Mouse (Mus musculus) intestine, embryonic 14.5 days (tissue): ENCODE measurements at regions not wholly inside any gene's neighbourhood (a gene's known extent, or its start where the extent isn't known, plus 50 kb on each side); places are given as distances from the start of the nearest gene placed in this dataset.
"Not testable (repeated sequence)": the region's sequence is repeated elsewhere in the genome, so short reads cannot be mapped to it uniquely, and the experiment has no call there.

ENCODE experiments used
- ATAC-seq: fragments of 200-750 bp; cut with Nextera tagmentation; replicated peaks from 2 replicates; pipeline ENCODE4 v1.8.0; 2017; ENCODE audit warnings: low read depth, moderate number of reproducible peaks, moderate TSS enrichment, moderate library complexity; ENCODE audit not compliant: low FRiP score, low TSS enrichment
- DNase-seq: peaks from one replicate; pipeline ENCODE4 v3.0.0-alpha.2; 2018; ENCODE audit warnings: low spot score
- H3K27ac ChIP-seq: fragments of 300-500 bp; sonication (generic); 2 replicates; pipeline ENCODE4 v1.5.1; 2014; ENCODE audit warnings: low read depth, mild to moderate bottlenecking, control low read depth
- H3K27me3 ChIP-seq: fragments of 300-500 bp; sonication (generic); replicated peaks from 2 replicates; pipeline ENCODE4 v1.6.1; 2014; ENCODE audit warnings: low read length, control low read depth; ENCODE audit not compliant: control insufficient read depth, insufficient read depth
- H3K36me3 ChIP-seq: fragments of 300-500 bp; sonication (generic); 2 replicates; pipeline ENCODE4 v1.6.1; 2014; ENCODE audit warnings: low read length, control low read depth; ENCODE audit not compliant: control insufficient read depth, insufficient read depth
- H3K4me1 ChIP-seq: fragments of 300-500 bp; sonication (generic); replicated peaks from 2 replicates; pipeline ENCODE4 v1.6.1; 2014; ENCODE audit warnings: low read length, control low read depth, mixed read lengths; ENCODE audit not compliant: control insufficient read depth, insufficient read depth
- H3K4me2 ChIP-seq: fragments of 300-500 bp; sonication (generic); 2 replicates; pipeline ENCODE4 v1.6.1; 2014; ENCODE audit warnings: low read length
- H3K4me3 ChIP-seq: fragments of 300-500 bp; sonication (generic); 2 replicates; pipeline ENCODE4 v1.5.1; 2014; ENCODE audit warnings: low read depth, low read length, control low read depth, mixed read lengths
- H3K9ac ChIP-seq: fragments of 300-500 bp; sonication (generic); 2 replicates; pipeline ENCODE4 v1.6.1; 2014; ENCODE audit warnings: mild to moderate bottlenecking, low read length
- H3K9me3 ChIP-seq: fragments of 300-500 bp; sonication (generic); 2 replicates; pipeline ENCODE4 v1.6.1; 2016; ENCODE audit warnings: low read length, control low read depth; ENCODE audit not compliant: control insufficient read depth
- WGBS: fragments of 180-500 bp; shearing (Covaris S2); extraction: QIAGEN DNeasy Blood & Tissue Kit; methylation state at CpG from one replicate; pipeline ENCODE4 v1.1.7; 2014; 5-methylcytosine and 5-hydroxymethylcytosine counted together

DNA sequence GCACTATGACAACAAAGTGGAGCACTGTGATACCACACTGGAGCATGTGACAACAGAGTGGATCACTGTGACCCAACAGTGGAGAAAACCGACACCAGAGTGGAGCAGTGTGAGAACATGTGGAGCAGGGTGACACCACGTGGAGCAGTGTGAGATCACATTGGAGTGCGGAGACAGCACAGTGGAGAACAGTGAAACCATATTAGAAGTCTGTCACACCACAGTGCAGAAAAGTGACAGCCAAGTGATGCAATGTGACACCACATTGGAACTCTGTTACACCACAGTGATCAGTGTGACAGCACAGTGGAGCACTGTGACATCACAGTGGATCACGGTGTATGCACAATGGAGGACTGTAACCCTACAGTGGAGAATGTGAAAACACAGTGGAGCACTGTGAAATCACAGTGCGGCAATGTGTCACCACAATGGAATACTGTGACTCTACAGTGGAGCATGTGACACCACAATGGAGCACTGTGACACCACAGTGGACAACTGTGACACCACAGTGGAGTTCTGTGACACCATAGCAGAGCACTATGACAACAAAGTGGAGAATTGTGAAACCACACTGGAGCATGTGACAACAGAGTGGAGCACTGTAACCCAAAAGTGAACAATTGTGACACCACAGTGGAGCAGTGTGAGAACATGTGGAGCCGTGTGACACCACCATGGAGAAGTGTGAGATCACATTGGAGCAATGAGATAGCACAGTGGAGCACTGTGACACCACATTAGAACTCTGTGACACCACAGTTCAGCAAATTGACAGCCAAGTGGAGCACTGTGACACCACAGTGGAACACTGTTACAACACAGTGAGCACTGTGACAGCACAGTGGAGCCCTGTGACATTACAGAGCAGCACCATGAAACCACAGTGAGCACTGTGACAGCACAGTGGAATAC lies 98.6 kb upstream of the Vmn1r2 start:
- WGBS = 86% methylated on average over 6 of the region's 6 CpGs
- ATAC-seq = no peak
- no peak for DNase-seq
- no peaks in the 10 kb centered on the region for H3K36me3 ChIP-seq
- H3K27ac ChIP-seq = no peak overlapping the region
- peaks cover 52% of the 10 kb centered on the region for H3K9me3 ChIP-seq
- H3K27me3 ChIP-seq = no peaks in the 10 kb centered on the region
- H3K4me2 ChIP-seq = no peak overlapping the region
- H3K4me1 ChIP-seq = no peaks in the 10 kb centered on the region
- no peak overlapping the region for H3K9ac ChIP-seq
- H3K4me3 ChIP-seq = no peak overlapping the region

DNA sequence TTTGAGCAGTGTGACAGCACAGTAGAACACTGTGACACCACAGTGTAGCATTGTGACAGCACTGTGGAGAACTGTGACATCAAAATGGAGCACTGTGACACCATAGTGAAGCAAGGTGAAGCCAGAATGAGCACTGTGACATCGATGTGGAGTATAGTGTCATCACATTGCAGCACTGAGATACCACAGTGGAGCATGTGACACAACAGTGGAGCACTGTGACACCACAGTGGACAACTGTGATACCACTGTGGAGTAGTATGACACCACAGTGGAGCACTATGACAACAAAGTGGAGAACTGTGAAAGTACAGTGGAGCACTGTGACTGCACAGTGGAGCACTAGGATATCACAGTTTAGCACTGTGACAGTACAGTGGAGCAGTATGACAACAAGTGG lies 97.8 kb upstream of the Vmn1r2 start:
- DNase-seq (no peak), ATAC-seq (peak; percentile 12; the same call in 1 of the 2 replicates)
- no peaks in the 10 kb centered on the region for H3K27me3 ChIP-seq
- H3K9ac ChIP-seq = no peak overlapping the region
- H3K4me1 ChIP-seq = no peaks in the 10 kb centered on the region
- no peak overlapping the region for H3K27ac ChIP-seq
- no peak overlapping the region for H3K4me2 ChIP-seq
- H3K4me3 ChIP-seq = no peak overlapping the region
- peaks cover 47% of the 10 kb centered on the region for H3K9me3 ChIP-seq
- no peaks in the 10 kb centered on the region for H3K36me3 ChIP-seq
- WGBS = 61% methylated on average over 1 of the region's 1 CpGs

GRCm38 (mm10) chr4:3071326-3071725 lies 95.8 kb upstream of the Vmn1r2 start:
- ATAC-seq, H3K27me3 ChIP-seq, H3K27ac ChIP-seq, H3K4me3 ChIP-seq, H3K36me3 ChIP-seq, H3K4me2 ChIP-seq, H3K4me1 ChIP-seq, H3K9ac ChIP-seq, DNase-seq: not testable (repeated sequence)
- peaks cover 35% of the 10 kb centered on the region for H3K9me3 ChIP-seq
- 70% methylated on average over 6 of the region's 6 CpGs for WGBS

DNA sequence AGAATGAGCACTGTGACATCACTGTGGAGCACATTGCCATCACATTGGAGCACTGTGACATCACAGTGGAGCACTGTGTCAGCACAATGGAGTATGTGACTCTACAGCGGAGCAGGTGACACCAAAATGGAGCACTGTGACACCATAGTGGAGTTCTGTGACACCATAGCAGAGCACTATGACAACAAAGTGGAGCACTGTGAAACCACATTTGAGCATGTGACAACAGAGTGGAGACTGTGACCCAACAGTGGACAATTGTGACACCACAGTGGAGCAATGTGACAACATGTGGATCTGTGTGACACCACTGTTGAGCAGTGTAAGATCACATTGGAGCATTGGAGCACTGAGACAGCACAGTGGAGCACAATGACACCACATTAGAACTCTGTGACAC lies 87.2 kb upstream of the Vmn1r2 start:
- ATAC-seq (no peak), DNase-seq (peak; percentile 47)
- peaks cover 52% of the 10 kb centered on the region for H3K9me3 ChIP-seq
- H3K27me3 ChIP-seq = no peaks in the 10 kb centered on the region
- H3K9ac ChIP-seq = no peak overlapping the region
- no peak overlapping the region for H3K4me3 ChIP-seq
- no peak overlapping the region for H3K27ac ChIP-seq
- H3K4me2 ChIP-seq = no peak overlapping the region
- H3K4me1 ChIP-seq = no peaks in the 10 kb centered on the region
- WGBS = 90% methylated on average over 1 of the region's 1 CpGs
- no peaks in the 10 kb centered on the region for H3K36me3 ChIP-seq

DNA sequence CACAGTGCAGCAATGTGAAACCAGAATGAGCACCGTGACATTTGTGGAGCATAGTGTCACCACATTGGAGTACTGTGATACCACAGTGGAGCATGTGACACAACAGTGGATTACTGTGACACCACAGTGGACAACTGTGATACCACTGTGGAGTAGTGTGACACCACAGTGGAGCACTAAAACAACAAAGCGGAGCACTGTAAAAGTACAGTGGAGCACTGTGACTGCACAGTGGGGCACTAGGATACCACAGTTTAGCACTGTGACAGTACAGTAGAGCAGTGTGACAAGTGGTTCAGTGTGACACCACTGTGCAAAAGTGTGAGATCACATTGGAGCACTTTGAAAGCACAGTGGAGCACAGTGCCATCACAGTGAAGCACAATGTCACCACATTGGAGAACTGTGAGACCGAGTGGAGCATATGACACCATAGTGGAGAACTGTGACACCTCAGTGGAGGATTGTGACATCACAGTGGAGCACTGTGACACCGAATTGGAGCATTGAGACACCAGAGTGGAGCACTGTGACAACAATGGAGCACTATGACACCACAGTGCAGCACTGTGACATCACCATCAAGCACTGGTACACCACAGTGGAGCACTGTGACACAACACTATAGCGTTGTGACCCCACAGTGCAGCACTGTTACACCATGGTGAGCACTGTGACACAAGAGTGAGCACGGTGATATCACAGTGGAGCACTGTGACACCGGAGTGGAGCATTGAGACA lies 86.6 kb upstream of the Vmn1r2 start:
- 61% methylated on average over 7 of the region's 7 CpGs for WGBS
- no peak overlapping the region for H3K27ac ChIP-seq
- ATAC-seq = peak; percentile 41
- no peaks in the 10 kb centered on the region for H3K4me1 ChIP-seq
- no peaks in the 10 kb centered on the region for H3K36me3 ChIP-seq
- H3K27me3 ChIP-seq = no peaks in the 10 kb centered on the region
- H3K4me3 ChIP-seq = no peak overlapping the region
- no peak overlapping the region for H3K4me2 ChIP-seq
- no peak overlapping the region for H3K9ac ChIP-seq
- peak; percentile 53 for DNase-seq
- H3K9me3 ChIP-seq = peaks cover 56% of the 10 kb centered on the region

- H3K4me3 ChIP-seq = no peak overlapping the region
- H3K4me2 ChIP-seq = no peak overlapping the region
- peak; percentile 36 for ATAC-seq
- no peaks in the 10 kb centered on the region for H3K4me1 ChIP-seq
- no peaks in the 10 kb centered on the region for H3K27me3 ChIP-seq
- no peak overlapping the region for H3K27ac ChIP-seq
- no peaks in the 10 kb centered on the region for H3K36me3 ChIP-seq
- peak; percentile 57 for DNase-seq
- H3K9me3 ChIP-seq = peaks cover 64% of the 10 kb centered on the region
- WGBS = 64% methylated on average over 6 of the region's 6 CpGs
- H3K9ac ChIP-seq = no peak overlapping the region
Measured at GRCm38 (mm10) chr4:3081148-3081952, 85.8 kb upstream of the Vmn1r2 start.

DNA sequence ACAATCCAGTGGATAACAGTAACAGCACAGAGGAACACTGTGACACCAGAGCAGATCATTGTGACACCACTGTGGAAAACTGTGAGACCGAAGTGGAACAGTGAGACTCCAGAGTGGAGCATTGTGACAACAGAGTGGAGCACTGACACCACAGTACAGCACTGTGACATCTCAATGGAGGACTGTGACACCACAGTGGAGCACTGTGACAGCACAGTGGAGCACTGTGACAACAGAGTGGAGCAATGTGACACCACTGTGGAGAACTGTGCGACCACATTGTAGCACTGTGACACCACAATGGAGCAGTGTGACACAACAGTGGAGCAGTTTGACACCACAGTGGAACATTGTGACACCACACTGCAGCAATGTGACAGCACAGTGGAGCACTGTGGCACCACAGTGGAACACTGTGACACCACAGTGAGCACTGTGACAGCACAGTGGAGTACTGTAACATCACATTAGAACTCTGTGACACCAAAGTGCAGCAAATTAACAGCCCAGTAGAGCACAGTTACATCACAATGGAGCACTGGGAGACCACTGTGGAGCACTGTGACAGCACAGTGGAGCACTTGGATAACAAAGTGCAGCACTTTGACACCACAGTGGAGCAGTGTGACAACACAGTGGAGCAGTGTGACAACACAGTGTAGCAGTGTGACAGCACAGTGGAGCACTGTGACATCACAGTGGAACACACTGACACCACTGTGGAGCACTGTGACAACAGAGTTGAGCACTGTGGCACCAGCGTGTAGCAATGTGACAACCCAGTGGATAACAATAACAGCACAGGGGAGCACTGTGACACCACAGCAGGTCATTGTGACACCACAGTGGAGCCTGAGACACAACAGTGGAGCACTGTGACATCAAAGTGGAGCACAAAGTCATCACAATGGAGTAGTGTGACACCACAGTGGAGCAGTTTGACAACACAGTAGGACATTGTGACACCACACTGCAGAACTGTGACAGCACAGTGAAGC lies 84.9 kb upstream of the Vmn1r2 start:
- Histone ChIP-seq H3K36me3 (no peaks in the 10 kb centered on the region), H3K4me1 (no peaks in the 10 kb centered on the region), H3K9me3 (peaks cover 66% of the 10 kb centered on the region), H3K27ac (no peak overlapping the region), H3K27me3 (no peaks in the 10 kb centered on the region), H3K9ac (no peak overlapping the region), H3K4me3 (no peak overlapping the region), H3K4me2 (no peak overlapping the region)
- WGBS = 75% methylated on average over 3 of the region's 3 CpGs
- DNase-seq (peak; percentile 67), ATAC-seq (0 out of 2 replicates have a peak, but pooled peaks have one; percentile 4)
